Mouse (Mus musculus) left cerebral cortex, adult 18-20 months (tissue): ENCODE results near the gene Ubxn2a. TPM values are rescaled to one million over a fixed set of nuclear protein-coding genes. Genes with fewer than 3 reads are reported as not detected.

ENCODE experiments used
- DNase-seq, 2 experiments: peaks; one replicate each; pipeline ENCODE4 v3.0.0; 2021 to 2022; ENCODE audit warnings: low spot score in 2 of 2, mixed read lengths in 1 of 2
- total RNA-seq, 2 experiments: library from RNA; stranded (reverse); gene quantifications; 2 replicates each; pipeline ENCODE4 v1.2.3; 2021

Ubxn2a gene
- total RNA-seq, 2 experiments from 2014 or later = 57.3 to 62.2 TPM

- DNase-seq = no peak
Observed at GRCm38 (mm10) chr12:4882086-4882485, 25.4 kb downstream of the Ubxn2a start.

- DNase-seq = no peak
Observed at GRCm38 (mm10) chr12:4879048-4879447, 28.5 kb downstream of the Ubxn2a start.

GRCm38 (mm10) chr12:4878296-4878783 lies 29.2 kb downstream of the Ubxn2a start:
- DNase-seq = no peak

- no peak for DNase-seq
Observed at GRCm38 (mm10) chr12:4875623-4876022, 31.9 kb downstream of the Ubxn2a start.

GRCm38 (mm10) chr12:4874161-4874927 lies 33.2 kb downstream of the Ubxn2a start, which contains the start of gene Mfsd2b:
Mfsd2b (minus strand) TSS chr12:4874359.
- DNase-seq = peak; percentile 30 to 37

GRCm38 (mm10) chr12:4873531-4873930 lies 34.0 kb downstream of the Ubxn2a start:
- DNase-seq = no peak

GRCm38 (mm10) chr12:4872983-4873477 lies 34.5 kb downstream of the Ubxn2a start:
- DNase-seq = no peak

- DNase-seq = no peak
Observed at GRCm38 (mm10) chr12:4872273-4872672, 35.2 kb downstream of the Ubxn2a start.

- no peak for DNase-seq
Observed at GRCm38 (mm10) chr12:4871260-4871659, 36.2 kb downstream of the Ubxn2a start.

- no peak for DNase-seq
Observed at GRCm38 (mm10) chr12:4868924-4869323, 38.6 kb downstream of the Ubxn2a start.

GRCm38 (mm10) chr12:4864338-4864690 lies 43.2 kb downstream of the Ubxn2a start:
- DNase-seq = peak; percentile 42 to 48

- no peak for DNase-seq
Observed at GRCm38 (mm10) chr12:4863654-4864337, 43.7 kb downstream of the Ubxn2a start.

- DNase-seq = no peak
Observed at GRCm38 (mm10) chr12:4862672-4863071, 44.8 kb downstream of the Ubxn2a start.

GRCm38 (mm10) chr12:4859241-4859914 lies 48.1 kb downstream of the Ubxn2a start:
- DNase-seq = no peak

- DNase-seq = no peak
Observed at GRCm38 (mm10) chr12:4856834-4857233, 50.7 kb downstream of the Ubxn2a start.

GRCm38 (mm10) chr12:4856160-4856559 lies 51.3 kb downstream of the Ubxn2a start:
- DNase-seq = no peak

- no peak for DNase-seq
Observed at GRCm38 (mm10) chr12:4843741-4844140, 63.8 kb downstream of the Ubxn2a start.

- DNase-seq = peak; percentile 86 to 92
Observed at GRCm38 (mm10) chr12:4842890-4843597, 64.5 kb downstream of the Ubxn2a start, which contains the start of gene Wdcp. Wdcp (plus strand) TSS chr12:4843303.

- no peak for DNase-seq
Observed at GRCm38 (mm10) chr12:4842456-4842855, 65.0 kb downstream of the Ubxn2a start.

GRCm38 (mm10) chr12:4841392-4841887 lies 66.1 kb downstream of the Ubxn2a start, which contains the start of gene Fkbp1b:
Fkbp1b (minus strand) TSS chr12:4841591.
- DNase-seq = peak; percentile 29 to 63

- DNase-seq = no peak
Observed at GRCm38 (mm10) chr12:4840741-4841140, 66.8 kb downstream of the Ubxn2a start.
